Mouse (Mus musculus): ENCODE data around the gene Ggt1. TPM values are rescaled to one million over a fixed set of nuclear protein-coding genes. Genes with fewer than 3 reads are reported as not detected.

The Ggt1 gene
- polyA plus RNA-seq, 1 experiment from 2014 or later = 4.9 TPM

DNA sequence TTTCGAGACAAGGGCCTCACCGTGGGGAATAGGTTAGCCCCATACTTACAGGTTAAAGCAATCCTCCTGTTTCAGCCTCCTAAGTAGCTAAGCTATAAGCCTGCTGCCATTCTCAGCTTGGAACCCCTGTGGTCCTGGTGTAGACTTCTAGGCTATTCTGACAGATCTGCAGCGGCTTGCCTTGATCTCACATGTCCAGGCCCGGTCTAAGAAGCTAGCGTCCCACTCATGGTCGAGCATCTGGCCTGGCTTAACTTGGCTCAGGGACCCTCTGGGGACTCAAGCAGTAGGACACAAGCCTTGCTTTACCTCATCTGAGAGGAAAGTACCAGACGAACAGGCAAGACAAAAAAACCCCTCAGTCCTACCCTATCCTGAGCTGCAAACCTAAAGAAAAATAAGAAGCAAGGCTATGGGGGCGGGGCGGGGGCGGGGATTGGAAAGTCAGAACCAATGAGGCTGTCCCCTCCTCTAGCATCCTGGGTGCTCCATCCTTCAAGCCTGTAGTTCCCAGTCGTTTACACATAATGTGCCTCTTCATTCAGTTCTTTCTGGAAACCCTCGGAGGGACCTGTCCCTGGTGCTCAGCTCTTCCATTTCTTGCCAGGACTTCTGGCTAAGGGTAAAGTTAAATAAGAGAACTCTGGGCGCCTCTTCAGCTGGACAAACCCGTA is 73.8 kb downstream of the Ggt1 start:
- H3K27ac ChIP-seq (ENCODE audit: low read depth, low read length) = no peak overlapping the region
- no peaks in the 10 kb centered on the region for H3K4me1 ChIP-seq (replicated peaks; ENCODE audit: control insufficient read depth, insufficient read depth, low read length)
- no peak overlapping the region for H3K9ac ChIP-seq (ENCODE audit: low read depth, low read length)
- ATAC-seq (replicated peaks; ENCODE audit: low FRiP score) (no peak), DNase-seq (ENCODE audit: low spot score) (no peak)
- 68% methylated on average over 14 of the region's 14 CpGs for WGBS
- H3K4me3 ChIP-seq (ENCODE audit: low read depth, low read length) = no peak overlapping the region
- H3K9me3 ChIP-seq (ENCODE audit: control insufficient read depth, low read length) = no peaks in the 10 kb centered on the region
- no peak overlapping the region for H3K4me2 ChIP-seq
- no peaks in the 10 kb centered on the region for H3K36me3 ChIP-seq (ENCODE audit: control insufficient read depth, insufficient read depth, low read length)
- no peaks in the 10 kb centered on the region; the same call in 1 of the 2 replicates for H3K27me3 ChIP-seq (replicated peaks; ENCODE audit: control insufficient read depth, insufficient read depth, low read length)

DNA sequence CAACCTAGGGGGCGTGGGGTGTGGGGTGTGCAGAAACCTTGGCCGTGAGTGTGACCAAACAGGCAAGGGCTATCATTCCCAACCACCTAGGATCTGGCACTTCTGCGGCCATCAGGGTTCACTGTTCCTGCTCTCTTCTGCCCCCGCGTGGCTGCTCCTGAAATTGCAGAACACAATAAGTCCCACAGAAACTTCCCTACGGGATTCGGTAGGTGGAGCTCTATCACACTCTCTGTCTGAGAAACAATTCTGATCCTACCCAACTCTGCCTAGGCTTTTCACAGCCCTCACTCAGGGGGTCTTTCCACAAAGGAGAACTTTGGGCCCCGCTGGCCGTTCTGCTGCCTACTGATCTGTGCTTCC is 74.3 kb downstream of the Ggt1 start:
- Histone ChIP-seq H3K9me3 (ENCODE audit: control insufficient read depth, low read length) (no peaks in the 10 kb centered on the region), H3K4me1 (replicated peaks; ENCODE audit: control insufficient read depth, insufficient read depth, low read length) (no peaks in the 10 kb centered on the region), H3K27ac (ENCODE audit: low read depth, low read length) (no peak overlapping the region), H3K4me3 (ENCODE audit: low read depth, low read length) (no peak overlapping the region), H3K36me3 (ENCODE audit: control insufficient read depth, insufficient read depth, low read length) (no peaks in the 10 kb centered on the region), H3K4me2 (no peak overlapping the region), H3K9ac (ENCODE audit: low read depth, low read length) (no peak overlapping the region), H3K27me3 (replicated peaks; ENCODE audit: control insufficient read depth, insufficient read depth, low read length) (no peaks in the 10 kb centered on the region; the same call in 1 of the 2 replicates)
- WGBS = 2% methylated on average over 9 of the region's 9 CpGs
- ATAC-seq (replicated peaks; ENCODE audit: low FRiP score) (no peak; the same call in 1 of the 2 replicates), DNase-seq (ENCODE audit: low spot score) (peak; percentile 75)

Other genes with a start within 250 kb of the Ggt1 start
- gene Adora2a, start 244.7 kb upstream of the Ggt1 start, polyA plus RNA-seq (2014; fragmentation: Nextera tagmentation; extraction: Ambion mirVana) = 5.1 and 6.0 TPM in 2 replicates
- 5.5 and 5.7 TPM in 2 replicates for gene Upb1, start 160.5 kb upstream of the Ggt1 start, polyA plus RNA-seq (2014; fragmentation: Nextera tagmentation; extraction: Ambion mirVana)
- gene Snrpd3, start 44.1 kb upstream of the Ggt1 start, polyA plus RNA-seq (2014; fragmentation: Nextera tagmentation; extraction: Ambion mirVana) = 272 and 328 TPM in 2 replicates
- 44.5 and 48.8 TPM in 2 replicates for gene Gucd1, start 43.6 kb upstream of the Ggt1 start, polyA plus RNA-seq (2014; fragmentation: Nextera tagmentation; extraction: Ambion mirVana)
- gene Lrrc75b, start 1.3 kb upstream of the Ggt1 start, polyA plus RNA-seq (2014; fragmentation: Nextera tagmentation; extraction: Ambion mirVana) = 0.48 and 0.52 TPM in 2 replicates
- 0.52 and 1.2 TPM in 2 replicates for gene Ggt5, start 27.7 kb downstream of the Ggt1 start, polyA plus RNA-seq (2014; fragmentation: Nextera tagmentation; extraction: Ambion mirVana)
- gene Susd2, start 82.4 kb downstream of the Ggt1 start, polyA plus RNA-seq (2014; fragmentation: Nextera tagmentation; extraction: Ambion mirVana) = 0.91 and 1.5 TPM in 2 replicates
- gene Cabin1, start 202.7 kb downstream of the Ggt1 start, polyA plus RNA-seq (2014; fragmentation: Nextera tagmentation; extraction: Ambion mirVana) = 30.3 and 33.3 TPM in 2 replicates
- gene Ddt, start 211.8 kb downstream of the Ggt1 start, polyA plus RNA-seq (2014; fragmentation: Nextera tagmentation; extraction: Ambion mirVana) = 198 and 213 TPM in 2 replicates
- gene Gm20441, start 219.3 kb downstream of the Ggt1 start, polyA plus RNA-seq (2014; fragmentation: Nextera tagmentation; extraction: Ambion mirVana) = not detected in 2 replicates
- gene Gstt3, start 219.8 kb downstream of the Ggt1 start, polyA plus RNA-seq (2014; fragmentation: Nextera tagmentation; extraction: Ambion mirVana) = 6.3 and 7.9 TPM in 2 replicates
- 40.7 and 43.0 TPM in 2 replicates for gene Gstt1, start 237.0 kb downstream of the Ggt1 start, polyA plus RNA-seq (2014; fragmentation: Nextera tagmentation; extraction: Ambion mirVana)

Measured in liver, embryonic 11.5 days (tissue).